Mouse (Mus musculus) hindlimb bud, embryonic 11.5 days (tissue): Measurements from ENCODE around the gene Jpt1.
"Not testable (repeated sequence)": the region's sequence is repeated elsewhere in the genome, so short reads cannot be mapped to it uniquely, and the experiment has no call there.

Experiments used
- DNase-seq: peaks from one replicate; pipeline ENCODE4 v3.0.0-alpha.2; 2012; ENCODE audit warnings: low read depth, low spot score; ENCODE audit errors: extremely low spot score

The Jpt1 gene

GRCm38 (mm10) chr11:115476630-115477029 lies 37.6 kb downstream of the Jpt1 start:
- not testable (repeated sequence) for DNase-seq

DNA sequence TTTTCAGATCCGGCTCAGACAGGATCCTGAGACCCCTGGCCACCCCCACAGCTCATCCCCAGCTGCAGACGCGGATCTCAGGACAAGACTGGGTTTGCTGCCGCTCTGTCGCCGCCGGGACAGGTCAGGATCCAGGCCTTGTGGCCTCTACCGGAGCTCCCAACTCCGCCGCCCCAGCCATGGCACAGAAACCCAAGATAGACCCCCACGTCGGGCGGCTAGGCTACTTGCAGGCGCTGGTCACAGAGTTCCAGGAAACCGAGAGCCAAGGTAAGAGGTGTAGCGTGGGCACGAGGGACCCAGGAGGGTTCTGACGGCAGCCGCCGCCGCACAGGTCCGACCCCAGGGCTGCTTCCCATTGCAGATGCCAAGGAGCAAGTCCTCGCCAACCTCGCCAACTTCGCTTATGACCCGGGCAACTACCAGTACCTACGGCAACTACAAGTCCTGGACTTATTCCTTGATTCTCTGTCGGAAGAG lies 38.4 kb downstream of the Jpt1 start:
- DNase-seq, result no peak

DNA sequence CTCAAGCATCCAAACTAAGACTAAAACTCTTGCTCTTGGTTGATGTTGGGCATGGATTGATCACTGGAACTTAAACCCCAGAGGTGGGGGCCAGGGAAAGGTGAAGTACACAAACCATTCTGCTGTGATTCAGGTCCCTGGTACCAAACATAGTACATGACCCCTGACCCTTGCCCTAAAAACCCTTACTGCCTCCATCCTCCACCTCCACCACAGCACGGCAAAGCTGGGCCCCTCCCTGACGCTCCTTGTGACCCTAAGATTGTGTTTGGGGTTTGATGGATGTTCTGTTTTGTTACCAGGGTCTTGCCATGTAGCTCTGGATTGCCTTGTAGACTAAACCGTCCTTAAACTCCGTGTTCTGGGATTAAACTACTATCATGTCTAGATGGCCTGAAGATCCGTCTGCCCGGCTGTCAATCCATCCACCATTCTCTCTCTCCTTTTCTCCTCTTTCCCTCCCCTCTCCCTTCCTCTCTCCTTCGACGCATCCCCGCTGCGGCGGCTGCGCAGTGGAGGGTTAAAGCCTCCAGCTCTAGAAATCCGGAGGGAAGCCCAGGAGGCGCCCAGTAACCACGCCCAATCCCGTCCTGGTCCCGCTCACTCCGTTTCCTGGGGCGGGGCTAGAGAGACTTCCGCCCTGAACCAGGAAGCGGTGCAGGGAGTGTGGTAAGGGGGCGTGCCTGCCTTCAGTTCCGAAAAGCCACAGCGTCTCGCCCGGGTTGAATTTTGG lies 39.0 kb downstream of the Jpt1 start, which contains the start of gene Armc7:
Gene Armc7 (plus strand): TSS at position 643 of the 733 bp plus-strand sequence.
- DNase-seq, result peak; percentile 57

DNA sequence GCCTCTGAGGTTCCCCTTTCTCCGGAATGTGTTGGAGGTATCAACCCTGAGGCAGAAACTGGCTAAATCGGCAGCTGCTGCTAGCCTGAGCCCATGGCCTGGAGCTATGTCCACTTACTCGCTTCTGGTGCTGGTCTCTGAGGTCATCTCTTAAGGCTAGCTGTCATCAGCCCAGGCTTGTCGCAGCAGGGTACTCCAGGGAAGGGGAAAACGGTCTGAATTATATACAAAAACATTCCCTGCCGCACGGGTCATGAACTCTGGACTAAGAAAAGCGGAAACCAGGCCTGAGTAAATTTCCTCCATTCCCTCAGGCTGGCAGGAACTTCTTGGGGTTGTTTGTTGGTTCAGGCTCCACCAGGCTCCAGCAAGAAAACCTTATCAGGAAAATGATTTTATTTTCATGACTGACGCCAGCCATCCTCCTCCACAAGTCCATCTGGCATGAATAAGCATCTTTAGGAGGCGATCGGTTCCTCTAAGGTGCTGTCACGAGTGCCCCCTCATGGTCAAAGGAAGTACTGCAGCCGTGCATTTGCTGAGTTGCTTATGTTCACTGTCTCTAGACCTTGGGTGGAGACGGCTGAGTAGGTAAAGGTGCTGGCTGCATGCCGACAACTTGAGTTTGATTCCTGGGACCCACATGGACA lies 40.4 kb downstream of the Jpt1 start:
- DNase-seq, result peak; percentile 95

DNA sequence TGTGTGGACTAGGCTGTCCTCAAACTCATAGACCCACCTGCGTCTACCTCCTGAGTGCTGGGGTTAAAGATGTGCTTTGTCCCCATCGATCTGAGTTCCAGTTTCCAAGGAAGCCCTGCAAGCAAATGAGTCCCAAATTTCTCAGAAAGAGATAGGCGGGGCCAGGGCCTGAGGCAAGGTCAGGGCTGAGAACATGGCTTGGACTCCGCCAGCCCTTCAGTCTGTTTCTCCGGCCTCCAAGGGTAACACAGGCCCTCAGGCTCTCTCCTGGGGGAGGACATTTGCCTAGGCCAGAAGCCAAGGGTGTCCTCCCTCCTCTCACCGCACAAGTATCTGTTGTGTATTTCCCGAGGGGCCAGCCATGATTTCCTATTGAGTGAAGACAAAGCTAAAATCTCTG lies 42.0 kb downstream of the Jpt1 start:
- DNase-seq, result no peak

GRCm38 (mm10) chr11:115467217-115467618 lies 47.0 kb downstream of the Jpt1 start:
- DNase-seq, result no peak

GRCm38 (mm10) chr11:115464851-115465250 lies 49.3 kb downstream of the Jpt1 start:
- DNase-seq, result no peak

- DNase-seq, result no peak
These were observed 50.8 kb downstream of the Jpt1 start for GRCm38 (mm10) chr11:115463397-115463796.

DNA sequence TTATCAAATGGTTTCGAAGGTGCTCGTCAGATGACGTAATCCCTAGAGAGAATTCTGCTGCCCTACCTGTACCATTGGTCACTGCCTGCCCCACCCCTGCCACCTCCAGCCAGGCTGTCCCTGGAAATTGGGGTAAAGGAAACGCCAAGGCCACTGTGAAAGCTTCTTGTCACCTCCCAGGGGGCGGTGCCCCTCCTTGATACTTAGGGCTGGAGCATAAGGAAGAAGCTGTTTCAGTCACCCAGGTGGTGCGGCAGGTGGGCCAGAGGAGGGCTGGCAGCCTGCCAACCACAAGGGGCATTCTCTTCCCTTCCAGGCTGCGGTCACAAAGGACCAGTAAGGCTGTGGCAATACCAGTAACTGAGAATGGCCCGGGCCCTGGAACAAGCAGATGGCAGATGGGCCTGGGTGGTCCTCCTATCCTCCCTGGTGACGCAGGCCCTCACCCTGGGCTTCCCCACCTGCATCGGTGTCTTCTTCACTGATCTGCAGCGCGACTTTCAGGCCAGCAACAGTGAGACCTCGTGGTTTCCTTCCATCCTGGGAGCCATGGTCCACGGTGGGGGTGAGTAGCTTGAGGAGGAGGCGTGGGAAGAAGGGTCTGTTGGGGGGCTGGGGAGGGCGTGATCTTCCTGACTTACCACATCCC lies 51.8 kb downstream of the Jpt1 start, which contains the start of gene Slc16a5:
Gene Slc16a5 (plus strand): TSS at position 232 of the 649 bp plus-strand sequence.
- no peak for DNase-seq

- no peak for DNase-seq
These were observed 52.3 kb downstream of the Jpt1 start for GRCm38 (mm10) chr11:115461846-115462242.

DNA sequence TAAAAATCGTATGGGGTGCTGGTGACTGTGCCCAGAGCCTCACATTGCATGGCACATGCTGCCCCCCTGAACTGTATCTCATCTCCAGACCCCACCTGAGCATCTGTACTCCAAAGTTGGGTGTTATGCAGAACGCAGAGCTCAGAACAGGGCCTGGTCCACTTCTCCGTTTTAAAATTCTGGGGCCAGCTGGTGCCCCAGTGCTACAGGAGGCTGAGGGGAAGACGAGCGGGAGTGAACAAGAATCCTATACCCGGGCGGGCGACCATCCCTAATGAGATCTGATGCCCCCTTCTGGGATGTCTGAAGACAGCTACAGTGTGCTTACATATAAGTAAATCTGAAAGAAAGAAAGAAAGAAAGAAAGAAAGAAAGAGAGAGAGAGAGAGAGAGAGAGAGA lies 53.2 kb downstream of the Jpt1 start:
- DNase-seq, result no peak

DNA sequence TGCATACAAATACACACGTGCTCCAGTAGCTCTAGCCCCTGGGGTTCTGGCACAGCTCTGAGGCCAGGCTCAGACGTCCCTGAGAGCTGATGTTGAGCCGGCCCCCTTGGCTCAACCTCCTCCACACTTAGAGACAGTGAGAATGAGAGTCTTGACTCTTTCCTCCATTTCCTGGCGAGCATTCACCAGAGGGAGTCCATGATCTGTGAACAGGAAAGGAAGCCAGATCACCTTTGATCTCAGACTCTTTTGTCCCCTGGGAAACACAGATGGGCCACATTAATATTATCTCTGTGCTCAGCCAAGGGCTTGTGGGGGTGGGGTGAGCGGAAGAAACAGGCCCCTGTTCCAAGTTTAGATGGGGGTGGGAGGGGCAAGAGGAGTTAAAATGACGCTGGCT lies 56.8 kb downstream of the Jpt1 start:
- no peak for DNase-seq

GRCm38 (mm10) chr11:115456182-115456581 lies 58.0 kb downstream of the Jpt1 start:
- no peak for DNase-seq

- DNase-seq, result no peak
These were observed 58.6 kb downstream of the Jpt1 start for GRCm38 (mm10) chr11:115455619-115456018.

DNA sequence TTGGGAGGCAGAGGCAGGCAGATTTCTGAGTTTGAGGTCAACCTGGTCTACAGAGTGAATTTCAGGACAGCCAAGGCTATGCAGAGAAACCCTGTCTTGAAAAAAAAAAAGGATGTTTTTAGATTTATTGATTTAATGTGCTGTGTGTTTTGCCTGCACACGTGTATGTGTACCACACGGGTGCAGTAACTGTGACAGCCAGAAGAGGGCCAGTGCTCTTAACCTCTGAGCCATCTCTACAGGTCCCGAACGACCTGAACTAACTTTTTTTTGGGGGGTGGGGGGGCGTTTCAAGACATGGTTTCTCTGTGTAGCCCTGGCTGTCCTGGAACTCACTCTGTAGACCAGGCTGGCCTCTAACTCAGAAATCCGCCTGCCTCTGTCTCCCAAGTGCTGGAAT lies 59.4 kb downstream of the Jpt1 start:
- DNase-seq, result not testable (repeated sequence)

GRCm38 (mm10) chr11:115453306-115453705 lies 60.9 kb downstream of the Jpt1 start:
- DNase-seq, result no peak

- no peak for DNase-seq
These were observed 61.8 kb downstream of the Jpt1 start for GRCm38 (mm10) chr11:115452281-115452860.

DNA sequence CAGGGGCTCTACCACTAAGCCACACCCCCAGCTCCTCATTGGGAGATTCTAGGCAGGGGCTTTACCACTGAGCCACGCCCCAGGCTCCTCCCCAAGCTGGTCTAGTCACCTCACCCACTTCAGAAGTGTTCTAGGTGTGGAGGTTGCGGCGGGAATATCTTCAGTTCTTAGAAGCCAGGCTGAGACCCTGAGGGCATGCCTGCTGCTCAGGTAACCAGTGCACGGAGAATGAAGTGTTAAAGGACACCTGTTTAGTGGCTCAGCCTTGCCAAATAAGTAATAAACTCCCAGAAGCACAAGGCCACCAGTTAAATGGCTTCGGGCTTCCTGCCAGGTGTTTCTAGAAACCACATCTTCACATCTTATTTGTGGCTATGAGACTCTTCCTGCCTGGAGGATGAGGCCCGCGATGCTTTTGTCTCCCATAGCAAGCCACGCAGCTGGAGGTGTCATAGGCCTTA lies 62.4 kb downstream of the Jpt1 start:
- no peak for DNase-seq

DNA sequence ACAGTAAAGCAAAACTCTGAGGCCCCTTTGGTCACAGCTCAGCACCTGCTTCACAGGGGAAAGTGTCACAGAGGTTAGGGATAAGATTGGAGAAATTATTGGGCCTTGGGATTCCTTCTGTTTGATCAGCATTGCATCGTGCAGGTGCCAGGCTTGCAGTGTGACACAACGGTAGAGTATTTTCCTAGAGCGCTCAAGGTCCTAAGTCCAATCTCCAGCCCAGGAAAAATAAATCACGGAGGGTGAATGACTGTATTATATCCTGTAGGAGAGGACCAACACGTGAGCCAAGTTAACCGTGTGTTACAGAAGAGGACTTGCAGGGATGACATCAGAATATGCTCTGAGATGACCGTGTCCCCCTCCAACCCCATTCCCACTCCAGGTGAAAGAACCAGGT lies 64.0 kb downstream of the Jpt1 start:
- DNase-seq, result no peak

DNA sequence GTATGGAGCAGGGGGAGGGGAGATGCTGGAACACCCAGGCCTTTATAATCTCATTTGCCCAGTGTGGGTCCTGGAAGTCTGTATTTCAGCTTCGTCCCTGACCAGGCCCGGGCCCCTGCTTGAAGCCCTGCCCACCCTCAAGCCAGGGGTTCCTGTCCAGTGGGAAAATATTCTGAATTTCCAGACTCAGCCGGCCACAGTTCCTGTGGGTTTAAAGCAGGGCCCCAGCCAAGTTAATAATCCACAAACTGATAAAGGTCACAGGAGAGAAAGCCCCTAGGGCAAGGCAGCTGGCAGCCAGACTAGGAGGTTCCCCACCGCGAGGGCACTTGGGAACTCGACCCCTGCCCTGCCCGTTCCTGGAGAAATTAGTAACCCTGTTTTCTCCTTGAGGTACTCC lies 65.2 kb downstream of the Jpt1 start:
- DNase-seq, result no peak

DNA sequence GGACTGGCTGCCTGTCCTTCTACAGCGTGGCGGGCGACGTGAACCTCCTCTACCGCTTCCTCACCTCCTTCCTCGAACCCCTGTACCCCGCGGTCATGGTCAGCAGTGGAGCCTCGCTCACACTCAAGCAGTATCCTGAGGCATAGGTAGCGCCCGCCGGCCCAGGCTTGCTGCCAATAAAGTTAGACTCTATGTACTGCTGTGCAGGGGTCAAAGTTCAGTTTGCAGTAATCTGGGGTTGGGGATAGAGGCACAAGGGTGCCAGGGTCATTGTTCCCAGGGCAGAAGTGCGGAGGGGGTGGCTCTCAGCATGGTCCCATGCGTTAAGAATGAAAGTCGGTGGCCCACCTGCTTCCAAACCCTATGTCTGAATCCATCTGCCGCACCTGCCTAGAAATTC lies 66.1 kb downstream of the Jpt1 start:
- no peak for DNase-seq
